In genomic region chr9:48695796-48696195, GRCm38 (mm10) we compare ENCODE assay signal across 15 mouse cellular contexts.
DNase-seq lines count a peak whose midpoint lies in the region; ATAC-seq and TF ChIP-seq lines count a peak whose summit lies in the region.
"Had no signal": no experiment of that assay in that cellular context is flagged by ENCODE, and none has a peak within 500 bp of the region (broad histone marks: within the 10 kb centered on the region; RNA-seq: fewer than 3 reads in every experiment).

No protein-coding gene starts in this region.

- H3K36me3 ChIP-seq in ES-E14 (ENCODE audit: control insufficient read depth, insufficient read depth, low read length, poor library complexity, severe bottlenecking), result no peaks in the 10 kb centered on the region
- no peaks in the 10 kb centered on the region for H3K36me3 ChIP-seq in embryonic facial prominence, embryonic 10.5 days (replicated peaks)
- H3K36me3 ChIP-seq in intestine, embryonic 16.5 days (ENCODE audit: control insufficient read depth, insufficient read depth, low read length), result no peaks in the 10 kb centered on the region
- H3K36me3 ChIP-seq: intestine, embryonic 15.5 days; liver, embryonic 15.5 days had no signal

- H3K9me3 ChIP-seq in ES-E14 (ENCODE audit: control insufficient read depth, insufficient read depth, low read depth, low read length), result no peaks in the 10 kb centered on the region
- no peaks in the 10 kb centered on the region for H3K9me3 ChIP-seq in embryonic facial prominence, embryonic 10.5 days
- H3K9me3 ChIP-seq in intestine, embryonic 16.5 days (ENCODE audit: control insufficient read depth, low read length), result no peaks in the 10 kb centered on the region
- H3K9me3 ChIP-seq: intestine, embryonic 15.5 days; liver, embryonic 15.5 days had no signal

- no peaks in the 10 kb centered on the region; a peak in 1 of 4 replicates for H3K4me1 ChIP-seq in ES-E14 (ENCODE audit: control insufficient read depth in 2 of 2, insufficient read depth in 2 of 2, low read length in 2 of 2, poor library complexity in 1 of 2)
- peaks cover 65% of the 10 kb centered on the region for H3K4me1 ChIP-seq in embryonic facial prominence, embryonic 10.5 days
- peaks cover 20% of the 10 kb centered on the region for H3K4me1 ChIP-seq in intestine, embryonic 16.5 days (ENCODE audit: control insufficient read depth, insufficient read depth, low read length)
- H3K4me1 ChIP-seq: liver, embryonic 15.5 days had no signal

- 71% methylated on average over 4 of the region's 4 CpGs for WGBS in embryonic facial prominence, embryonic 10.5 days
- 56% methylated on average over 4 of the region's 4 CpGs for WGBS in intestine, embryonic 16.5 days

- H3K27ac ChIP-seq in layer of hippocampus, adult 2 months, result peak overlapping the region; percentile 6; the same call in 1 of the 2 replicates
- H3K27ac ChIP-seq in ES-E14 (ENCODE audit: insufficient read depth, low read depth, low read length, poor library complexity, severe bottlenecking), result no peak overlapping the region
- peak overlapping the region; percentile 79 for H3K27ac ChIP-seq in embryonic facial prominence, embryonic 10.5 days (replicated peaks)
- no peak overlapping the region for H3K27ac ChIP-seq in intestine, embryonic 16.5 days (ENCODE audit: low read length)
- H3K27ac ChIP-seq: liver, embryonic 15.5 days had no signal

- in situ Hi-C loops in ES-E14 (cut with MboI; ENCODE audit: low sequenced_read_pairs in 2 of 2, unreplicated experiment in 2 of 2), result no loop called here

- no peak for DNase-seq in layer of hippocampus, adult 2 months (ENCODE audit: low spot score in 2 of 2)
- DNase-seq in layer of hippocampus, adult 18-20 months (ENCODE audit: low spot score in 2 of 2), result no peak
- DNase-seq in 416B (ENCODE audit: low read depth) (peak; percentile 43), ES-E14 (ENCODE audit: low read depth, low spot score) (peak; percentile 31)
- no peak for DNase-seq in embryonic facial prominence, embryonic 10.5 days (ENCODE audit: low spot score)
- no peak for DNase-seq in thymus, adult 18-20 months
- DNase-seq in adrenal gland, postnatal 10 days, result no peak
- DNase-seq: adrenal gland, adult 8-10 months; kidney, postnatal 36 days; right cerebral cortex, postnatal 4 days; thymus, adult 2 months had no signal

- H3K27me3 ChIP-seq in embryonic facial prominence, embryonic 10.5 days (replicated peaks; ENCODE audit: low read depth, poor library complexity, severe bottlenecking), result 0 out of 2 replicates have a peak, but pooled peaks cover 5% of the 10 kb centered on the region
- no peaks in the 10 kb centered on the region for H3K27me3 ChIP-seq in intestine, embryonic 16.5 days (replicated peaks; ENCODE audit: control insufficient read depth, insufficient read depth, low read length)
- H3K27me3 ChIP-seq: intestine, embryonic 15.5 days had no signal

- no peak for ATAC-seq in intestine, embryonic 16.5 days
- ATAC-seq: forebrain, embryonic 14.5 days had no signal

- no peak for TF ChIP-seq CTCF in layer of hippocampus, adult 2 months (conservative IDR thresholded peaks at IDR 0.05)

- H3K4me3 ChIP-seq in layer of hippocampus, adult 2 months, result no peak overlapping the region
- H3K4me3 ChIP-seq in ES-E14 (ENCODE audit: insufficient read depth in 1 of 2, low read depth in 1 of 2, low read length in 2 of 2, poor library complexity in 1 of 2, severe bottlenecking in 1 of 2), result no peak overlapping the region
- no peak overlapping the region for H3K4me3 ChIP-seq in embryonic facial prominence, embryonic 10.5 days
- no peak overlapping the region for H3K4me3 ChIP-seq in intestine, embryonic 16.5 days (ENCODE audit: low read length)
- H3K4me3 ChIP-seq: intestine, embryonic 15.5 days; liver, embryonic 15.5 days had no signal

- no peak overlapping the region for H3K4me2 ChIP-seq in intestine, embryonic 16.5 days (ENCODE audit: low read depth, low read length)
- H3K4me2 ChIP-seq: intestine, embryonic 15.5 days; liver, embryonic 15.5 days had no signal

- H3K9ac ChIP-seq in ES-E14 (ENCODE audit: insufficient read depth, low read depth, low read length, poor library complexity, severe bottlenecking), result no peak overlapping the region
- H3K9ac ChIP-seq in intestine, embryonic 16.5 days (ENCODE audit: low read depth, low read length), result no peak overlapping the region
- H3K9ac ChIP-seq: intestine, embryonic 15.5 days; liver, embryonic 15.5 days had no signal

TF ChIP-seq in ES-E14, 5 proteins besides CTCF, POLR2A, EP300 and RAD21:
- TF ChIP-seq ZNF384 (IDR thresholded peaks at IDR 0.05; ENCODE audit: low read depth, low read length) (no peak), ZC3H11A (IDR thresholded peaks at IDR 0.05; ENCODE audit: borderline replicate concordance, low read depth, low read length) (no peak), MAFK (IDR thresholded peaks at IDR 0.05; ENCODE audit: insufficient read depth, low read depth, low read length) (no peak)

Comparison
In these comparisons a context has a peak if more than half of its experiments do, and no peak if none do; other contexts are left out.
1. DNase-seq: peak in 416B (single experiment) and ES-E14 (single experiment); none in layer of hippocampus, adult 2 months (0 of 2), layer of hippocampus, adult 18-20 months (0 of 2), embryonic facial prominence, embryonic 10.5 days (single experiment), thymus, adult 18-20 months (0 of 2) and adrenal gland, postnatal 10 days (single experiment).
2. H3K27ac ChIP-seq: peak in layer of hippocampus, adult 2 months (single experiment) and embryonic facial prominence, embryonic 10.5 days (single experiment); none in ES-E14 (single experiment) and intestine, embryonic 16.5 days (single experiment).